Mouse (Mus musculus): ENCODE results near the gene Clec2i. TPM values are rescaled to one million over a fixed set of nuclear protein-coding genes. Genes with fewer than 3 reads are reported as not detected.
"Not testable (repeated sequence)": the region's sequence is repeated elsewhere in the genome, so short reads cannot be mapped to it uniquely, and the experiment has no call there.

Clec2i gene
- polyA plus RNA-seq (2014; fragmentation: Nextera tagmentation; extraction: Ambion mirVana) = 0.08 TPM in 1 of 2 replicates, not detected in the other

DNA sequence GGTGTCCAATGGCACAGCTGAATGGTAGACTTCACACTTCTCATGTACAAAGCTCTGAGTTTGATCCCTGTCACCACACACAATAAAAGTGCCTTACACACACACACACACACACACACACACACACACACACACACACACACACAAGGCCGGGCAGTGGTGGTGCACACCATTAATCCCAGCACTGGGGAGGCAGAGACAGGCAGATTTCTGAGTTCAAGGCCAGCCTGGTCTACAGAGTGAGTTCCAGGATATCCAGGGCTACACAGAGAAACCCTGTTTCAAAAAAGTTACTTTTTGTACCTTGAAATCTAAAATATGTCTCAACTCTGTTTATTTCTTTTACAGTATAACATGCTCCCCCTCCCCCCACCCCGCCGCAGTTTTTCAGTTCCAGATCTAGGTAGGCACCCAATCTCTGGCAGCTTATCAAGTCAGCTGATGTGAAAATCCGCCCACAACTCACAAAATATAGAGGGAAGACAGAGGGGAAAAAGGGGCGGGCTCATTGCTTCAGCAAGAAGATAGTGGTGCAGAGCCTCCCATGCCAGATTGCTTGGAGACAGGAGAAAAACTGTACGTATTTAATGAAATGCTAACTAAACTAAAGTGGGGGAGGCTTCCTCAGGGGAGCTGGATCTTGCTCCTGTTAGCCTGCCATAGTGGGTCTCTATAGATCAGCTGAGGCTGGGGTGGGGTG, at the start of gene Clec2i:
Gene Clec2i (plus strand): TSS at position 498 of the 700 bp plus-strand sequence.
- H3K27ac ChIP-seq (replicated peaks in 1 of 2; ENCODE audit: control insufficient read depth in 1 of 2, insufficient read depth in 1 of 2, low read depth in 2 of 2, low read length in 2 of 2); H3K4me1 ChIP-seq (ENCODE audit: control insufficient read depth in 2 of 2, insufficient read depth in 2 of 2, low read length in 2 of 2); H3K4me2 ChIP-seq (ENCODE audit: low read length); ATAC-seq (ENCODE audit: insufficient number of reproducible peaks, insufficient read depth, low FRiP score, low read depth); H3K9ac ChIP-seq (ENCODE audit: low read length); H3K4me3 ChIP-seq (ENCODE audit: control insufficient read depth in 1 of 2, insufficient read depth in 1 of 2, low read depth in 1 of 2, low read length in 2 of 2); H3K36me3 ChIP-seq (ENCODE audit: control insufficient read depth, insufficient read depth, low read length); H3K9me3 ChIP-seq (ENCODE audit: control insufficient read depth, low read length); H3K27me3 ChIP-seq (ENCODE audit: control insufficient read depth, insufficient read depth, low read length): not testable (repeated sequence)
- WGBS = 76% methylated on average over 6 of the region's 6 CpGs

DNA sequence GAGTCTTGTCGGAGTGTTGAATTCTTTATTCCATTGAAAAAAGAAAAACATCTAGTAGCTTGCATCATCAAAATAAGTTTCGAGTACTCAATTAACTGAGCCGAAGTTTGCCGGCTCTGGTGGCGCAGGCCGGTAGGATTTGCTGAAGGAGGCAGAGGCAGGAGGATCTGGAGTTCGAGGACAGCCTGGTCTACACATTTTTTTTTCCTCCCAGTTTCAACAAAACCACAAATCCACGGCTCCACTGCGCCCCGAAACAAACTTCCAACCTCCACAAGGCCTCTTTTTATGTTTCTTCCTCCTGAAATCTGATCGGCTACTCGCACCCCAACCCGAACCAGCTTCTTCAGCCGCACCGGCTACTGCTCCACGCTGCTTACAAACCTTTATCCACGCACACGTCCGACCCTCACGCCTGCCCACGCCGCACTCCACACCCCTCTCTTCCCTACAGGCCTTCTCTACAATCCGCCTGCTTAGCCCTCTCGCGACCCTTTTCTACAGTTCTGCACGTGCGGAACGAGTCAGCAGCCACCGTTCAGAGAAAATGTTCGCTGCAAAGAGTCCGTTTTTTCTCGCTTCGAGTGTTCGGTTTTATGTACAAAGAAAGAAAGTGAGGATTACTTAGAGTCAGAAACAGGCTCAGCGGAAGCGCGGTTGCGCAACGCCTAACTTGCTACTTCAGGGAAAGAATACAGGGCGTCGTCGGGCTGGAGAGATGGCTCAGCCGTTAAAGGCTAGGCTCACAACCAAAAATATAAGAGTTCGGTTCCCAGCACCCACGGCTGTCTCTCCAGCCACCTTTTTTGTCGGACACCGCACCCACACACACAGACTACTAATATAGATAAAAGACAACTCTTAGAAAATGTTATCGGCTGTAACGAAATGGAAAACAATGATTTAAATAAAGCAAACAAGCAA, 48.8 kb upstream of the Clec2i start:
- WGBS = under 1% methylated on average over 49 of the region's 49 CpGs
- Histone ChIP-seq H3K4me1 (ENCODE audit: control insufficient read depth in 2 of 2, insufficient read depth in 2 of 2, low read length in 2 of 2) (peaks cover 0 to 10% of the 10 kb centered on the region in 2 experiments; a peak in 2 of 4 replicates), H3K27me3 (ENCODE audit: control insufficient read depth, insufficient read depth, low read length) (no peaks in the 10 kb centered on the region), H3K9me3 (ENCODE audit: control insufficient read depth, low read length) (no peaks in the 10 kb centered on the region), H3K36me3 (ENCODE audit: control insufficient read depth, insufficient read depth, low read length) (no peaks in the 10 kb centered on the region), H3K4me2 (ENCODE audit: low read length) (peak overlapping the region; percentile 89), H3K9ac (ENCODE audit: low read length) (peak overlapping the region; percentile 84), H3K27ac (replicated peaks in 1 of 2; ENCODE audit: control insufficient read depth in 1 of 2, insufficient read depth in 1 of 2, low read depth in 2 of 2, low read length in 2 of 2) (peak overlapping the region; percentile 86 to 94), H3K4me3 (ENCODE audit: control insufficient read depth in 1 of 2, insufficient read depth in 1 of 2, low read depth in 1 of 2, low read length in 2 of 2) (peak overlapping the region; percentile 69 to 73)
- ATAC-seq (ENCODE audit: insufficient number of reproducible peaks, insufficient read depth, low FRiP score, low read depth) = peak; percentile 71

DNA sequence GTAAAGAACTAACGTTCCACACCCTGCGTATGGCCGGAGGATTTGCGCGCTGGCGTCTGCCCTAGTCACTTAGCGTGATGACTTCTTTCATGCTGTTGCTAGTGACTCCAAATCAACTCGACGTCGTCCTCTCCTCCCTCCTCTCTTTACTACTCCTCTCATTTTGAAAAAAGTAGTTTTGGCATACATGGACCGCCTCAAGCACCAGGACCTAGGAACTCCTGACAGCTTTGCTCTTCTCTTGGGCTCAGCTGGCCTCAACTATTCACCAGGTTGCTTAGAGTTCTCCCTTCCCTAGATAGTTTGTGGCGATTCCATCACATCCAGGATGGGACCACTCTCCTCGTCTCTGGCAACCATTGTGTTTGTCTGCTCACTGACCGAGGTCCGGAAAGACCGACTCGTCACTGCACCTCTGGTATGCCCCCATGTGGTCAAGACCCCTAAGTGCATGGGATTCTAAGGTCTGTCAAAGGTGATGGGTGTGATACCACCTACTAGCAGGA, 48.1 kb upstream of the Clec2i start:
- ATAC-seq (ENCODE audit: insufficient number of reproducible peaks, insufficient read depth, low FRiP score, low read depth) = peak; percentile 26; the same call in 1 of the 2 replicates
- peak overlapping the region; percentile 73 for H3K9ac ChIP-seq (ENCODE audit: low read length)
- H3K9me3 ChIP-seq (ENCODE audit: control insufficient read depth, low read length) = no peaks in the 10 kb centered on the region
- H3K4me2 ChIP-seq (ENCODE audit: low read length) = peak overlapping the region; percentile 89
- H3K36me3 ChIP-seq (ENCODE audit: control insufficient read depth, insufficient read depth, low read length) = no peaks in the 10 kb centered on the region
- under 1% methylated on average over 17 of the region's 17 CpGs for WGBS
- peaks cover 2 to 15% of the 10 kb centered on the region in 2 experiments; a peak in 3 of 4 replicates for H3K4me1 ChIP-seq (ENCODE audit: control insufficient read depth in 2 of 2, insufficient read depth in 2 of 2, low read length in 2 of 2)
- peak overlapping the region; percentile 69 to 86 for H3K27ac ChIP-seq (replicated peaks in 1 of 2; ENCODE audit: control insufficient read depth in 1 of 2, insufficient read depth in 1 of 2, low read depth in 2 of 2, low read length in 2 of 2)
- peak overlapping the region; percentile 69 to 73 for H3K4me3 ChIP-seq (ENCODE audit: control insufficient read depth in 1 of 2, insufficient read depth in 1 of 2, low read depth in 1 of 2, low read length in 2 of 2)
- no peaks in the 10 kb centered on the region for H3K27me3 ChIP-seq (ENCODE audit: control insufficient read depth, insufficient read depth, low read length)

DNA sequence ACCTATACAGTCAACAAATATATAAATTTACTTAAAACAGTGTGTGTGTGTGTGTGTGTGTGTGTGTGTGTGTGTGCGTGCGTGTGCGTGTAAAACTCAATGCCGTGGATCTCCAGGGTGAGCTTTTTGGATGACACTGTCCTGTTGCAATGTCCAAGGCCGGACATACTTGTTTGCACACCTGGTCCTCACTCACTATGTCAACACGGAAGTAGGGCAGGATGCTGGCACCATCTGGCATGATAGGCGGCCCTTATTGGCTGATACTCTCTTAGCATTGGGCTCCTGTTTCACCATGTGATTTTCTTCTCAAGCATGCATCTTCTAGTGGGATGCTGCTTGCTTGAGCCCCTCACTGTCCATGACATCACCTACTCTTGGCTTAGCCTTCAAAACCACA, 47.5 kb upstream of the Clec2i start:
- Histone ChIP-seq H3K27ac (replicated peaks in 1 of 2; ENCODE audit: control insufficient read depth in 1 of 2, insufficient read depth in 1 of 2, low read depth in 2 of 2, low read length in 2 of 2) (peak overlapping the region in 1 of 2 experiments; percentile 86; a peak in 1 of 4 replicates), H3K9ac (ENCODE audit: low read length) (no peak overlapping the region), H3K4me3 (ENCODE audit: control insufficient read depth in 1 of 2, insufficient read depth in 1 of 2, low read depth in 1 of 2, low read length in 2 of 2) (peak overlapping the region in 1 of 2 experiments; percentile 73; a peak in 2 of 4 replicates), H3K36me3 (ENCODE audit: control insufficient read depth, insufficient read depth, low read length) (no peaks in the 10 kb centered on the region), H3K4me2 (ENCODE audit: low read length) (peak overlapping the region; percentile 89), H3K9me3 (ENCODE audit: control insufficient read depth, low read length) (no peaks in the 10 kb centered on the region), H3K4me1 (ENCODE audit: control insufficient read depth in 2 of 2, insufficient read depth in 2 of 2, low read length in 2 of 2) (peaks cover 2 to 18% of the 10 kb centered on the region in 2 experiments; a peak in 3 of 4 replicates), H3K27me3 (ENCODE audit: control insufficient read depth, insufficient read depth, low read length) (no peaks in the 10 kb centered on the region)
- WGBS = 60% methylated on average over 7 of the region's 7 CpGs
- no peak for ATAC-seq (ENCODE audit: insufficient number of reproducible peaks, insufficient read depth, low FRiP score, low read depth)

DNA sequence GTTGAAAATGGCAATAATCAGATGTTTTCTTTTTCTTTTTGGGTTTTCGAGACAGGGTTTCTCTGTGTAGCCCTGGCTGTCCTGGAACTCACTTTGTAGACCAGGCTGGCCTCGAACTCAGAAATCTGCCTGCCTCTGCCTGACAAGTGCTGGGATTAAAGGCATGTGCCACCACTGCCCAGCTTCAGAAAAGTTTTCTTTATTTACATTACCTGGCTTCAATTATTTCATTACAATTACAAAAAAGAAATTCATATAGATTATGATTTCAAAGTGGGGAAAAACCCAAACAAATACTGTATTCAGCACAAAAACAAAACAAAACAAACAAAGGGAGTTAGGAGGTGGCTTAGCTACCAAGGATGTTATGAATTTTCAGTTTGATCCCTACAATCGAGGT, 46.7 kb upstream of the Clec2i start:
- not testable (repeated sequence) for H3K4me3 ChIP-seq (ENCODE audit: control insufficient read depth in 1 of 2, insufficient read depth in 1 of 2, low read depth in 1 of 2, low read length in 2 of 2); H3K27ac ChIP-seq (replicated peaks in 1 of 2; ENCODE audit: control insufficient read depth in 1 of 2, insufficient read depth in 1 of 2, low read depth in 2 of 2, low read length in 2 of 2); H3K4me2 ChIP-seq (ENCODE audit: low read length); H3K27me3 ChIP-seq (ENCODE audit: control insufficient read depth, insufficient read depth, low read length); H3K9me3 ChIP-seq (ENCODE audit: control insufficient read depth, low read length); ATAC-seq (ENCODE audit: insufficient number of reproducible peaks, insufficient read depth, low FRiP score, low read depth); H3K36me3 ChIP-seq (ENCODE audit: control insufficient read depth, insufficient read depth, low read length); H3K9ac ChIP-seq (ENCODE audit: low read length)
- WGBS = 83% methylated on average over 3 of the region's 3 CpGs
- H3K4me1 ChIP-seq (ENCODE audit: control insufficient read depth in 2 of 2, insufficient read depth in 2 of 2, low read length in 2 of 2) = peaks cover 2 to 18% of the 10 kb centered on the region in 2 experiments; a peak in 3 of 4 replicates

DNA sequence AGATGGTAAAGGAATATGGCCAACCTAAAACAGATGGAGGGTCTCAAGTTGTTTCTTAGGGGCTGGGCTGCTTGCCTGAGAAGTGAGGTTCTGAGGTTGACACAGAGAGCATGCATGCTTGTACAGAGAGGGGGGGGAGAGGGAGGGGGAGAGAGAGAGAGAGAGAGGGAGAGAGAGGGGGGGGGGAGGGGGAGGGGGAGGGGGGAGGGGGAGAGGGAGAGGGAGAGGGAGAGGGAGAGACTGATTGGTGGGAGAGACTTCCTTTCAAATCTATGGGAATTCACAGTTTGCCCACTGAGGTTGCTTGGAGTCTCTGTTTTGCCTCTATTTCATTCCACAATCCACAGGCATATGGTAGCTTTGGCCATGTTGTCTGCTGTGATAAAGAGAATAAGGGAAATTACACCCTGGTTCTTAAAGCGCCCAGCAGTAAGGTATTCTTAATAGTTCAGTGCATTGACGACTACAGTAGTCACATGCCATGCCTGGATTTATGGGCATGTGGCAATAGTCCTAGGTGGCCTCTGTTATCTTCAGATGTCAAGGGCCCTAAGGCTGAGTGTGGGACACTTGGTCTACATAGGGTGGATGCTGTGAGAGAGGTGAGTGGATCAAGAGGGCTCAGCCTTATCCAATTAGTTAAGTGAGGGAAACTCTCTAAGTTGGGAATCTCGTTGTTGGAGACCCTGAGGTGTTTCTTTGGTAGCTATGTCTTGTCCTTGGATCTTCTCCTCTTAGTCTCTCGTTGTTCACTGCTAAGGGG, 45.9 kb upstream of the Clec2i start:
- Histone ChIP-seq H3K4me1 (ENCODE audit: control insufficient read depth in 2 of 2, insufficient read depth in 2 of 2, low read length in 2 of 2) (peaks cover 2 to 18% of the 10 kb centered on the region in 2 experiments; a peak in 3 of 4 replicates), H3K9ac (ENCODE audit: low read length) (peak overlapping the region; percentile 85; the same call in 1 of the 2 replicates), H3K4me2 (ENCODE audit: low read length) (peak overlapping the region; percentile 84), H3K36me3 (ENCODE audit: control insufficient read depth, insufficient read depth, low read length) (no peaks in the 10 kb centered on the region), H3K27me3 (ENCODE audit: control insufficient read depth, insufficient read depth, low read length) (no peaks in the 10 kb centered on the region), H3K4me3 (ENCODE audit: control insufficient read depth in 1 of 2, insufficient read depth in 1 of 2, low read depth in 1 of 2, low read length in 2 of 2) (peak overlapping the region in 1 of 2 experiments; percentile 91; a peak in 3 of 4 replicates), H3K9me3 (ENCODE audit: control insufficient read depth, low read length) (no peaks in the 10 kb centered on the region), H3K27ac (replicated peaks in 1 of 2; ENCODE audit: control insufficient read depth in 1 of 2, insufficient read depth in 1 of 2, low read depth in 2 of 2, low read length in 2 of 2) (no peak overlapping the region)
- ATAC-seq (ENCODE audit: insufficient number of reproducible peaks, insufficient read depth, low FRiP score, low read depth) = no peak
- 32% methylated on average over 4 of the region's 4 CpGs for WGBS

All from heart, embryonic 14.5 days (tissue).